Mouse (Mus musculus) adrenal gland, postnatal 14 days (tissue): ENCODE measurements around the gene Prkd2. TPM values are rescaled to one million over a fixed set of nuclear protein-coding genes. Genes with fewer than 3 reads are reported as not detected.
A peak's percentile ranks its signal among the peaks of the same experiment; 100 is the strongest.

Experiments used
- DNase-seq: peaks from one replicate; pipeline ENCODE4 v3.0.0; 2021; ENCODE audit warnings: mixed read lengths
- total RNA-seq: library from RNA; stranded (reverse); gene quantifications from 2 replicates; pipeline ENCODE4 v1.2.3, GENCODE M21; 2021

Prkd2 gene
- total RNA-seq, 1 experiment from 2014 or later: 25.0 TPM

GRCm38 (mm10) chr7:16894279-16894678 is 51.6 kb downstream of the Prkd2 start:
- no peak for DNase-seq

DNA sequence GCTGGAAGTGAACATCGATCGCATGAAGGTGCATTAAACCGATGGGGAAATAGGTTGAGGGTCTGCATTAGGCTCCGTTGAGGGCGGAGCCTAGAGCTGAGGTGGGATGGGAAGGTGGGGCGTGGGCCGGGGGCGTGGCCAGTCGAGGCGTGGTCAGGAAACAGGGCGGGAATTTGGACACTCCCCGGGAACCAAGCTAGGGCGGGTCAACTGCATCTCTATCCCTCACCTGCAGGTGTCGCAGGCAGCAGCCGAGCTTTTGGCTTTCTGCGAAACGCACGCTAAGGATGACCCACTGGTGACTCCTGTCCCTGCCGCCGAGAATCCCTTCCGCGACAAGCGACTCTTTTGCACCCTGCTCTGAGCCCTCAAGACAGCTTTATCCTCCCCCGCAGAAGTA is 52.3 kb downstream of the Prkd2 start:
- peak; percentile 88 for DNase-seq

GRCm38 (mm10) chr7:16895511-16895910 is 52.8 kb downstream of the Prkd2 start:
- DNase-seq: no peak

DNA sequence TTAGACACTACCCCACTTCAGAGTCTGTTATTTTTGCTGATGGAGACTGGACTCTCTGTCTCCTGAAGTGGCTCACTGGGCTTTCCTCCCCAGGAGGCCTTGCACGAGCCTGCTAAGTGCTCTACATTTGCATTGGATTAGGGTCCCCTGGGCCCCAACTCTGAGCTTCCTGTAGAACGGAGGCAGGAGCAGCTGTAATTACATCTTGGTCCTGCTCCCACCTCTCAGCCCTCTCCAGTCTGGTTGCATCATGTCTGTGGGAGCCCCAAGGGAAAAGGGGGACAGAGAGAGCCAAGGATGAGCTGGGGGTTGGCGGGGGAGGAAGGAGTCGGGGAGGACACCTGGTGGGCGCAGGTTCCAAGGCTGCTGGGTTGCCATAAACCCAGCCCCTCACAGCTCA is 57.8 kb downstream of the Prkd2 start:
- no peak for DNase-seq

DNA sequence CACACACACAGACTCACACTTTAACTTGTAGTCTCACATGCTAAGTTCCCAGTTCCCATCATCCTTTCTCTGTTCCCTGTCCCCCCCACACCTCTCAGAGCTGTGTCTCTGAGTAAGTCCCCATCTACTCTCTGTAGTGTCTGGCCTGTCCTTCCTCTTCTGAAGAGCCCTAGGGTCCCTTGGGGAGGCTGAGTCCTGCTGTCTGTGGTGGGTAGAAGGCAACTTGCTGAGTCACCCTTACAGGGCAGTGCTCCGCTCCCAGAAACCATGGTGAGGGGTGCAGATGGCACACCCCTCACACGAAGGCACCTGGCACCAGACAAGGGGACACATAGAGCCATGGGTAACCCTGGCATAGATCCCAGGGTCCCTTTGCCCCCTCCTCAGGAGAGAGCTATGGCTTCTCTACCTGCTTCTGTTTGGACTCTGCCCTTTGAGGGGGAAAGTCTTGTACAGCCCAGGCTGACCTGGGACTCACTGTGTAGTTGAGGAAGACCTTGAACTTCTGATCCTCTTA is 60.8 kb downstream of the Prkd2 start:
- DNase-seq: no peak

DNA sequence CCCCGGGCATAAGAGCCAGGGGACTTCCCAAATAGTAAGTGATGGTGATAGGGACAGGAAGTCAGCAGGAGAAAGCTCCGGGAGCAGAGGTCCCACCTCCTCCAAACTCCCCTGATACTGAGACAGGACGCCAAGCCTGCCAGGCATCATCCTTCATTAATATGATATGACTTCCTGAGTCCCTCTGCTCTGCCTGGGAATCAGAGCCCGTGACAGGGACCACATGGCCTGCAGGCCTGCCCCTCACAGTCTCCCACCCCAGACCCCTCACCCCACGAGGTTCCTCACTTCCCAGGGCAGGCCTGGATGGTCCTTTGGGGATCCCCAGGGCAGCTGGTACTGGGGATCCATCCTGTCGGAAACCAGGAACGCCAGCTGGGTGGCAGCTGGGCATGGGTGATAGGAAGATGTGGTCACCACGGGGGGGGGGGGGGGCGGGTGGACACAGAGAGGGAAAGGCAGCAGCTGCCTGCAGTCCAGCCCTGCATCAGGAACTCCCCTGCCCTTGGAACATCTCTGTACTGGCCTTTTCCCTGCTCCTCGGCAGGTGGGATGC is 61.5 kb downstream of the Prkd2 start:
- DNase-seq: no peak

GRCm38 (mm10) chr7:16905491-16906021 is 62.9 kb downstream of the Prkd2 start:
- DNase-seq: peak; percentile 68

DNA sequence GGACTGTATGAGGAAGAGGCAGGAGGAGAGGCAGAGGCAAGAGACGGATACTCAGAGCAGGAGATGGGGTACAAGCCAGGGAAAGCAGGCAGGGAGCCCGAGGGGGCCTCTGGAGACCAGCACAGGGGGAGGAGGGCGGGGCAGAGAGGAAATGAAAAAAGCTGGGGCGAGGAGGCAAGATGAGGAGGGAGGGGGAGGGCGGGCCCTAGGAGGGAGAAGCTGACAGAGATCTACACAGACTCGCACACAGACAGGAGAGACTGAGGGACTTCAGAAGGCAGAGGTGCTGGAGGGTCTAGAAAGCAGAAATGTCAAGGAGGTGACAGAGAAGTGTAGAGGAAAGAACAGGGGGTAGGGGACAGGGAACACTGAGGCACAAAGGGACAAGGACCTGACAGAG is 63.6 kb downstream of the Prkd2 start, which contains the start of gene Ptgir:
Gene Ptgir, plus strand, starts transcription at position 210 of the 400 bp plus-strand sequence.
- DNase-seq: peak; percentile 49

GRCm38 (mm10) chr7:16906889-16907559 is 64.3 kb downstream of the Prkd2 start:
- DNase-seq: no peak

- DNase-seq: no peak
Measured at GRCm38 (mm10) chr7:16907842-16908241, 65.1 kb downstream of the Prkd2 start.

DNA sequence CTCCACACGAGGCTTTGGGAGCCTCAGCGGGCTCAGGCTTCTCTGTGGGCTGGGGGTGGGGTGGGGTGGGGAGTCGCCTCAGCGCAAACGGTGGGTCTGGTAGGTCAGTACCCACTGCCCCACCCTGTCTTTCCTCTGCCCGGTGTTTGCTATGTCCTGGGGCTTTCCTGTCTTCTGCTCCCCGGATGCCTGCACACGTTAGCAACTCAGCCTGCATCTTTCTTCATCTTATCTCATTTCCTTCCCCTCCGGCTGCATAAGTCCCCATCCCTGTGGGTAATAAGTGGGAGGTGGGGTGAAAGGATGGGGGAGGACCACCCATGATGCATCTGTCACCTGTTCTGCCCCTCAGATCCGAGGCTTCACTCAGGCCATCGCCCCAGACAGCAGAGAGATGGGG is 65.7 kb downstream of the Prkd2 start:
- no peak for DNase-seq

- no peak for DNase-seq
Measured at GRCm38 (mm10) chr7:16908859-16909258, 66.2 kb downstream of the Prkd2 start.

DNA sequence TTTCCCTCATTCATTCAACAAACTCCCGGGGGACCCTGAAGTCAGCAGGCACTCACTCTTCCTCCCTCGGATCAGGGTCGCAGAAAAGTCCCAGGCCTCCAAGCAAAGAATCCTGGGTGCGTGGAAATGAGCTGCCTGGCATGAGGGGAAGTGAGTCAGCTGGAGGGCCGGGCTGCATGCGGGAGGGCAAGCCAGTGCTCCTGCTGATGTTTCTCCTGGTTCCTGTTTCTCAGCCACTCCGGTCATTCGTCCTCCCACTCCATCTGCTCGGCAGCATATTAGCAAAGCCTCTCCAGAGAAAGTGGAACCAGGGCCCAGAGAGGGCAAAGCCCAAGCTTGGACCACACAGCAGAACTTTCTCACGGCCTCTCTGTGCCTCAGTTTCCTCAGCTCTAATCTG is 67.2 kb downstream of the Prkd2 start:
- peak; percentile 30 for DNase-seq

- no peak for DNase-seq
Measured at GRCm38 (mm10) chr7:16911904-16912303, 69.2 kb downstream of the Prkd2 start.

DNA sequence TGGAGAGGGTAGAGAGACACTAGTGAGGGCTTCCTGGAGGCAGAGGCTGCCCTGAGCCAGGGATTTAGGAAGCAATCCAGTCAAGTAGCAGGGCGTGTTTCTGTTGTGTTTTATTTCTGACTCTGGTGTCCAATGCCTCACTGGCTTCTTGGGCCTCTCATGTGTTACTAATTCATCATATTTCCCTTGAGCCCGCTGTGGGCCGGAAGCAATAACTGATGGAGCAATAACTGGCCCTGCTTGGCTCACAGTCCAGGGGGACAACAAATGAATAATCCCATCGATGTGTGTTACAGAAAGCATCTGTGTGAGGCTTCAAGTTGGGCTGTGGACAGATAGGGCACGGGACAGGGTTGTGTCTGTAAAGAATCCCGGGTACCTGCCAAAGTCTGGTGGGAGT is 69.7 kb downstream of the Prkd2 start:
- peak; percentile 27 for DNase-seq

- peak; percentile 85 for DNase-seq
Measured at GRCm38 (mm10) chr7:16913806-16914452, 71.2 kb downstream of the Prkd2 start.

DNA sequence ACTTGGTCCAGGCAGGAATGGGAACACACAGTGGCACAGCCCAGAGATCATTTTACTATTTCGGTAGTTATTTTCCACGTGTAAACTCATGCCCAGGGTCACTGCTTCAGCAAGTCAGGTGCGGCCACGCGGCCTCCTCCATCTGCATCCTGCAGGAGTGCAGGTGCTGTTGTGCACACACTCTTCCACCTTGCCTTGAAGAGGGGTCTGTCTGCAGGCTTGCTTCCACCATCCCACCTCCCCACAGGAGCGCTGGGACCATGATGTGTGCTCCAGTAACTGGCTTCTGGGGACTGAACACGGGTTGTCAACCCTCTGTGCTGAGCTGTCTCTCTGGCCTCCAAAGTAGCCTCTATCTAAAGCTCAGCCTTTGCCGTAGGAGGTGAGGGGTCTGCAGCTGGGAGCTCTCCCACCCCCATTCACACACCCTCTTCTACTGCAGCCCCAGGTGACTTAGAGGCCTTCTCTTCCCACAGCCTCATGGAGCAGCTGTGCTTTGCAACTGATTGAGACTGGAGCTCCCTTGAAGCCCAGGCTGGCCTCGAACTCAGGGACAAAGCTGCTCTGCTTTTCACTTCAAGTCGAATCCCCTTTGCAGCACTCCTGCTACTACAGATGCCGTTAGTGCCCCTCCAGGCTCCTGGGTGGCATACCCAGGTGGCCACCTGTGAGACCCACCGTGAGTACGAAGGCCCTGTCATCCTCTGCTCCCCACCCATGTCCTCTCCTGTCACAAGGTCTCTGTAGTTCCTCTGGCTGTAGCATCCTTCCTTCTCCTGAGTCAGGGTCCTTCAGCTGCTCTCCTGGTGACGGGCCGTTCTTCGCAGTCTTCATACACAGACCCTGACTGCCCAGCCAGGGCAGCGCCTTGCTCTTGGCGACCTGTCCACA is 72.0 kb downstream of the Prkd2 start:
- no peak for DNase-seq

- no peak for DNase-seq
Measured at GRCm38 (mm10) chr7:16915461-16916340, 73.0 kb downstream of the Prkd2 start.

DNA sequence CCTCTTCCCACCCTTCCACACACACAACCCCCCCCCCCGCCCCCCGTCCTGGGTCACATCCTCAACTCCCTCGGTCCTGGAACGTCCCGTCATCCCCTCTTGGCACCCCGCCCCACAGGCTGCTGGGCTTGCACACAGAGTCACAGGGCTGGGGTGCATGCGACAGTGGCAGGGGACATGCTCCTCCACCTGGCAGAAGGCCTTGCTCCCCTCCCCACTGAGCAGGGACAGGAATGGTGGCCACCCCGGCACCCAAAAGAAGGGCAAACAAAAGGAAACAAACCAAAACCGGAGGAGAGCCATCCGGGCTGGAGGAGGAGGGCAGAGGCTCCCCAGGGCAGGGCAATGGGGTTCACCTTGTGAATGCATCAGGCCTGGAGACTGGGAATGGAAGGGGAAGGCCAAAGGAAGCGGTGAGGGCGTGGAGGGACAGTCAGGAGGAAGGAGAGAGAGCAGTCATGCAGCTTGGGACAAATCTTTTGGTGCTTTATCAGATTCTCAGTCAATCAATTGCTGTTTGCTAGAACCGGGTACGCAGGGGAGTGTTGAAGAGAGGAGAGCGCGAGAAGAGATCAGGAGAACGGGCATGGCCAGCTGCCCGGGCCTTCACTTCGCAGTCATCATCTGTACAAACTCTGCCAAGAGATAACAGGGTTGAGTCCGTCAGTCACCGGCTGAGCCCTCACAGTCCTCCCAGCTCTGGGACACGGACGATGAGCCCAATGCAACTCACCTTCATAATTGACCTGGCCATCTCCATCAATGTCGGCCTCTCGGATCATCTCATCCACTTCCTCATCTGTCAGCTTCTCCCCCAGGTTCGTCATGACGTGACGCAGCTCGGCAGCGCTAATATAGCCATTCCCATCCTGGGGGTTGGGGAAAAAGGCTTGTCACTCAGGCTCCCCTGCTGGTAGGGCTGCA is 73.9 kb downstream of the Prkd2 start:
- peak; percentile 55 for DNase-seq

DNA sequence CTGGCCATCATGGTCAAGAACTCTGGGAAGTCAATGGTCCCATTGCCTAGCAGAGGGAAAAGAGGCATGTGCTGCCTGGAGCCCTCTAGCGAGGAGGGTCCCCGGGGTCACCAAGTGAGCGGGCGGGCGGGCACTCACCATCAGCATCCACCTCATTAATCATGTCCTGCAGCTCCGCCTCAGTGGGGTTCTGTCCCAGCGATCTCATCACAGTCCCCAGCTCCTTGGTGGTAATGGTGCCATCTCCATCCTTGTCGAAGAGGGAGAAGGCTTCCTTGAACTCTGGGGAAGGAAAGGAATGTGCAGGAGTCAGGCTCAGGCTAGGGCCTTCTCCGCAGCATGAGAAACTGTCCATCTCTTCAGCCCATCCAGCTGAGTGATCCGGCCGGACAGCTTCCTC is 74.7 kb downstream of the Prkd2 start:
- no peak for DNase-seq
